Comparison of ENCODE assay signal across 17 mouse cellular contexts in the genomic region with DNA sequence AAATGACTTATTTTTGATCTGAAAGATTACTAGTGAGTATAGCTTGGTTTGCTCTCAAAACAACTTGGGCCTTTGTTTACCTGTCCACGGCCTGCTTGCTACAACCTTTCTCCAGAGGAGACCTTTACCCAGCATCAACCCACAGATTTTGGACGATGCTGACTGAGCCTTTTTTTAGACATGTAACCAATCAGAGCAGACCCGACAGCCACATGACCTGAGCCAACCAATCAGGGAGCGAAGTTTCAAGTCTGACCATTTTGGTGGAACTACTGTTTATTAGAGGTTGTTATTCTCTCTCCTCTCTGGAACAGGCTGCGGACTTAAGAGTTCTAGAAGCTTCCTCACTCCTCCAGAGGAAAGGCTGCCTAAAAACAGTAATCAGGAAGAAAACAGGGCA. TPM values are rescaled to one million over a fixed set of nuclear protein-coding genes. Genes with fewer than 3 reads are reported as not detected.
DNase-seq lines count a peak whose midpoint lies in the region; ATAC-seq and TF ChIP-seq lines count a peak whose summit lies in the region.
"Had no signal": no experiment of that assay in that cellular context is flagged by ENCODE, and none has a peak within 500 bp of the region (broad histone marks: within the 10 kb centered on the region; RNA-seq: fewer than 3 reads in every experiment).

No protein-coding gene starts in this region.

- TF ChIP-seq EP300 in liver, postnatal 0 days (IDR thresholded peaks at IDR 0.05; ENCODE audit: low read depth) = no peak

- no peak overlapping the region for H3ac ChIP-seq in myocyte (ENCODE audit: control insufficient read depth, insufficient read length)

- no peak for ATAC-seq in liver, postnatal 0 days
- no peak for ATAC-seq in hindbrain, postnatal 0 days

- H3K27me3 ChIP-seq in liver, postnatal 0 days (ENCODE audit: insufficient read depth, low read length) = no peaks in the 10 kb centered on the region
- no peaks in the 10 kb centered on the region for H3K27me3 ChIP-seq in myocyte (ENCODE audit: control insufficient read depth, insufficient read depth, insufficient read length)
- no peaks in the 10 kb centered on the region for H3K27me3 ChIP-seq in hindbrain, postnatal 0 days (ENCODE audit: insufficient read depth, low read length)
- H3K27me3 ChIP-seq: midbrain, embryonic 13.5 days had no signal

- no peaks in the 10 kb centered on the region for H3K79me2 ChIP-seq in myocyte (ENCODE audit: control insufficient read depth, insufficient read depth)

- H3K4me2 ChIP-seq in liver, postnatal 0 days (ENCODE audit: low read depth, low read length) = no peak overlapping the region
- H3K4me2 ChIP-seq in myocyte (ENCODE audit: low read depth) = peak overlapping the region; percentile 48
- no peak overlapping the region for H3K4me2 ChIP-seq in hindbrain, postnatal 0 days (ENCODE audit: low read depth, low read length)
- H3K4me2 ChIP-seq: midbrain, embryonic 13.5 days had no signal

- intact Hi-C loops in left cerebral cortex, postnatal 14 days (cut with DNase I) = no loop called here

- no peak overlapping the region for H3K4me3 ChIP-seq in liver, postnatal 0 days (ENCODE audit: low read depth, low read length)
- no peak overlapping the region for H3K4me3 ChIP-seq in myocyte
- no peak overlapping the region for H3K4me3 ChIP-seq in hindbrain, postnatal 0 days (ENCODE audit: low read length)
- H3K4me3 ChIP-seq: forebrain, embryonic 10.5 days; hindbrain, embryonic 10.5 days; midbrain, embryonic 13.5 days had no signal

- H3K9ac ChIP-seq in liver, postnatal 0 days (replicated peaks) = no peak overlapping the region
- H3K9ac ChIP-seq in hindbrain, postnatal 0 days (replicated peaks; ENCODE audit: low read length) = no peak overlapping the region
- H3K9ac ChIP-seq: midbrain, embryonic 13.5 days had no signal

- H3K36me3 ChIP-seq in liver, postnatal 0 days (replicated peaks; ENCODE audit: insufficient read depth, low read length) = no peaks in the 10 kb centered on the region
- no peaks in the 10 kb centered on the region for H3K36me3 ChIP-seq in myocyte (ENCODE audit: control insufficient read depth, insufficient read depth)
- no peaks in the 10 kb centered on the region for H3K36me3 ChIP-seq in hindbrain, postnatal 0 days (ENCODE audit: insufficient read depth, low read length)
- H3K36me3 ChIP-seq: forebrain, embryonic 10.5 days; hindbrain, embryonic 10.5 days; midbrain, embryonic 13.5 days had no signal

- H3K27ac ChIP-seq in liver, postnatal 0 days (ENCODE audit: low read depth) = 0 out of 2 replicates have a peak overlapping the region, but pooled peaks have one; percentile 8
- no peak overlapping the region for H3K27ac ChIP-seq in hindbrain, postnatal 0 days
- H3K27ac ChIP-seq: forebrain, embryonic 10.5 days; hindbrain, embryonic 10.5 days; kidney, postnatal 0 days; macrophage; midbrain, embryonic 13.5 days had no signal

- TF ChIP-seq CTCF in liver, postnatal 0 days (IDR thresholded peaks at IDR 0.05; ENCODE audit: low read depth) = no peak
- no peak for TF ChIP-seq CTCF in hindbrain, postnatal 0 days (IDR thresholded peaks at IDR 0.05; ENCODE audit: low read depth)

- H3K4me1 ChIP-seq in liver, postnatal 0 days (ENCODE audit: insufficient read depth) = no peaks in the 10 kb centered on the region; the same call in 1 of the 2 replicates
- H3K4me1 ChIP-seq in hindbrain, postnatal 0 days (ENCODE audit: insufficient read depth, low read length) = no peaks in the 10 kb centered on the region
- H3K4me1 ChIP-seq: forebrain, embryonic 10.5 days; midbrain, embryonic 13.5 days had no signal

- 66% methylated on average over 5 of the region's 5 CpGs for WGBS in liver, postnatal 0 days (ENCODE audit: insufficient replicate concordance)
- 86% methylated on average over 5 of the region's 5 CpGs for WGBS in hindbrain, postnatal 0 days

- no peaks in the 10 kb centered on the region for H3K9me3 ChIP-seq in liver, postnatal 0 days (ENCODE audit: low read length)
- H3K9me3 ChIP-seq in hindbrain, postnatal 0 days (ENCODE audit: low read length) = no peaks in the 10 kb centered on the region
- H3K9me3 ChIP-seq: forebrain, embryonic 10.5 days; hindbrain, embryonic 10.5 days; midbrain, embryonic 13.5 days had no signal

- DNase-seq in liver, postnatal 0 days = no peak
- DNase-seq in liver (no peak), 416B (ENCODE audit: low read depth) (peak; percentile 35), NIH3T3 (ENCODE audit: low read depth) (peak; percentile 24)
- no peak for DNase-seq in left cerebral cortex, postnatal 14 days (ENCODE audit: low spot score in 2 of 2)
- no peak for DNase-seq in spleen, postnatal 10 days (ENCODE audit: low spot score in 2 of 2)
- DNase-seq in hindbrain, postnatal 0 days (ENCODE audit: low spot score) = no peak
- DNase-seq: cerebellum, adult 11 months; cerebellum, postnatal 25 days; right cerebral cortex, postnatal 14 days; thymus, postnatal 36 days had no signal

- no peak for TF ChIP-seq POLR2A in myocyte (IDR thresholded peaks at IDR 0.05; ENCODE audit: insufficient read length, low read depth)

TF ChIP-seq in myocyte, 11 proteins besides CTCF, POLR2A, EP300 and RAD21:
- TF ChIP-seq SRF (IDR thresholded peaks at IDR 0.05; ENCODE audit: control insufficient read depth, insufficient read length, low read depth) = no peak
- TF ChIP-seq USF1 (IDR thresholded peaks at IDR 0.05; ENCODE audit: low read depth) = peak; percentile 81
- no peak for TF ChIP-seq MAX (IDR thresholded peaks at IDR 0.05; ENCODE audit: low read depth)
- TF ChIP-seq TCF3 (IDR thresholded peaks at IDR 0.05; ENCODE audit: insufficient read length, low read depth) = no peak
- TF ChIP-seq REST (IDR thresholded peaks at IDR 0.05; ENCODE audit: insufficient read depth, insufficient read length) = no peak
- TF ChIP-seq CEBPB (IDR thresholded peaks at IDR 0.05; ENCODE audit: insufficient read depth, poor library complexity, severe bottlenecking) = no peak
- no peak for TF ChIP-seq MYOD1 (IDR thresholded peaks at IDR 0.05; ENCODE audit: control insufficient read depth in 1 of 3, insufficient read length in 2 of 3, low read depth in 2 of 3)
- no peak for TF ChIP-seq MYOG (IDR thresholded peaks at IDR 0.05; ENCODE audit: control insufficient read depth in 1 of 3, insufficient read depth in 1 of 3, insufficient read length in 2 of 3, low read depth in 2 of 3)
- no peak for TF ChIP-seq POLR2AphosphoS2 (IDR thresholded peaks at IDR 0.05; ENCODE audit: insufficient read length, low read depth)
TF ChIP-seq in myocyte: peak in this region for 1.

RNA-seq across cellular contexts. Expression of a gene that starts 57.1 kb away (rescaled TPM):
- 2.9 and 3.1 TPM in 2 replicates for polyA plus RNA-seq in liver, postnatal 0 days (2015; fragmentation: Nextera tagmentation; extraction: Ambion mirVana)
- 1.7 TPM for polyA plus RNA-seq in myocyte (2012; fragmentation: generic; extraction: Trizol)
- total RNA-seq in left cerebral cortex, postnatal 14 days (2021) = 1 to 10 TPM in 1 of 2 experiments, under 1 TPM in 1; 0.85 to 1.5 TPM
- total RNA-seq in hindbrain, postnatal 0 days (2014; rRNA removed) = 0.18 and 0.42 TPM in 2 replicates
- 0.51 and 0.62 TPM in 2 replicates for polyA plus RNA-seq in hindbrain, postnatal 0 days (2015; fragmentation: Nextera tagmentation; extraction: Ambion mirVana)

RNA-seq across cellular contexts. Expression of a gene that starts 57.2 kb away (rescaled TPM):
- 1.5 and 1.8 TPM in 2 replicates for polyA plus RNA-seq in liver, postnatal 0 days (2015; fragmentation: Nextera tagmentation; extraction: Ambion mirVana)
- polyA plus RNA-seq in myocyte (2012; fragmentation: generic; extraction: Trizol) = 4.6 TPM
- 10 to 100 TPM; 81.4 to 93.4 TPM for total RNA-seq in left cerebral cortex, postnatal 14 days (2021)
- 40.5 and 41.2 TPM in 2 replicates for total RNA-seq in hindbrain, postnatal 0 days (2014; rRNA removed)
- 17.9 and 19.0 TPM in 2 replicates for polyA plus RNA-seq in hindbrain, postnatal 0 days (2015; fragmentation: Nextera tagmentation; extraction: Ambion mirVana)

Comparison
In these comparisons a context has a peak if more than half of its experiments do, and no peak if none do; other contexts are left out.
1. DNase-seq: peak in 416B (single experiment) and NIH3T3 (single experiment); none in liver, postnatal 0 days (single experiment), liver (single experiment), left cerebral cortex, postnatal 14 days (0 of 2), spleen, postnatal 10 days (0 of 2) and hindbrain, postnatal 0 days (single experiment).